In the genomic region with DNA sequence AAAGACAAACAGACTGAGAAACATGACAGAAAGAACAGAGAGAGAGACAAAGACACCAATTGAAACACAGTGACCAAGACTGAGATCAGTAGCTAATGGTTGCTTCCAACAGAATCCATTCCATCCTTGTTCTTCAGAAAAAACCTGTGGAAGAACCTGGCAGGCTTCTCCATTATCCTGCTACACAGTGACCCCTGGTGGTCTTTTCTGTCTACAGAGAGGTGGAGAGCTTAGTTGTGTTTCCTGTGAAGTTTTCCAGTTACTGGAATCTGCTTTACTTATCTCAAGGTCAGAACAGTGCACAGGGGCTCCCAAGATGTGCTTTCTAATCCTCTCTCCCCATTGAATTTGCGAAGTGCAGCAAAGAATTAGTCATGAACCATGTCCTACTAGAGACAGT, we compare ENCODE assay signal across 8 mouse cellular contexts.
A peak's percentile ranks its signal among the peaks of the same experiment; 100 is the strongest.
DNase-seq lines count a peak whose midpoint lies in the region; ATAC-seq and TF ChIP-seq lines count a peak whose summit lies in the region.
"Had no signal": no experiment of that assay in that cellular context is flagged by ENCODE, and none has a peak within 500 bp of the region (broad histone marks: within the 10 kb centered on the region; RNA-seq: fewer than 3 reads in every experiment).

No protein-coding gene starts in this region.

- TF ChIP-seq POLR2A in kidney, adult 2 months (IDR thresholded peaks at IDR 0.05; ENCODE audit: low read depth, low read length) = no peak

- no peak overlapping the region for H3K27ac ChIP-seq in kidney, adult 2 months (ENCODE audit: insufficient read depth, low read depth, low read length)
- H3K27ac ChIP-seq in kidney, embryonic 15.5 days = no peak overlapping the region
- no peak overlapping the region for H3K27ac ChIP-seq in ES-E14 (ENCODE audit: insufficient read depth, low read depth, low read length, poor library complexity, severe bottlenecking)
- H3K27ac ChIP-seq: embryonic facial prominence, embryonic 12.5 days had no signal

- H3K4me2 ChIP-seq in kidney, embryonic 15.5 days = no peak overlapping the region
- H3K4me2 ChIP-seq: embryonic facial prominence, embryonic 12.5 days had no signal

- H3K4me1 ChIP-seq in kidney, adult 2 months (ENCODE audit: control insufficient read depth, insufficient read depth, low read length) = no peaks in the 10 kb centered on the region
- H3K4me1 ChIP-seq in kidney, embryonic 15.5 days = peaks cover 4% of the 10 kb centered on the region; the same call in 1 of the 2 replicates
- H3K4me1 ChIP-seq in ES-E14 (ENCODE audit: control insufficient read depth in 2 of 2, insufficient read depth in 2 of 2, low read length in 2 of 2, poor library complexity in 1 of 2) = no peaks in the 10 kb centered on the region
- H3K4me1 ChIP-seq: embryonic facial prominence, embryonic 12.5 days had no signal

- no peaks in the 10 kb centered on the region for H3K27me3 ChIP-seq in kidney, adult 2 months (replicated peaks; ENCODE audit: control insufficient read depth, insufficient read depth, low read length)
- H3K27me3 ChIP-seq in kidney, embryonic 15.5 days = no peaks in the 10 kb centered on the region
- H3K27me3 ChIP-seq: embryonic facial prominence, embryonic 12.5 days had no signal

- WGBS in kidney, adult 2 months = 67% methylated on average over 1 of the region's 1 CpGs
- WGBS in kidney, embryonic 15.5 days = 74% methylated on average over 1 of the region's 1 CpGs

- intact Hi-C loops in heart, postnatal 36 days (cut with DNase I) = loop anchor here (10.0 kb wide), 1 partner anchor 1903 kb away; no protein-coding TSS in a partner anchor

- DNase-seq in kidney, adult 2 months = peak; percentile 59
- DNase-seq in ES-E14 (ENCODE audit: low read depth, low spot score) = peak; percentile 59
- DNase-seq in adrenal gland, postnatal 10 days = peak; percentile 69
- peak; percentile 1 to 2 for DNase-seq in heart, postnatal 36 days
- DNase-seq in lung, postnatal 36 days = peak; percentile 5
- DNase-seq in yolk sac, embryonic 10.5 days (ENCODE audit: low spot score) = peak; percentile 18

- no peaks in the 10 kb centered on the region for H3K9me3 ChIP-seq in kidney, embryonic 15.5 days (replicated peaks)
- no peaks in the 10 kb centered on the region for H3K9me3 ChIP-seq in ES-E14 (ENCODE audit: control insufficient read depth, insufficient read depth, low read depth, low read length)
- H3K9me3 ChIP-seq: embryonic facial prominence, embryonic 12.5 days had no signal

- TF ChIP-seq CTCF in kidney, adult 2 months (conservative IDR thresholded peaks at IDR 0.05; ENCODE audit: insufficient read depth, insufficient read length, low read depth, low read length) = no peak

- no peak overlapping the region for H3K9ac ChIP-seq in kidney, embryonic 15.5 days
- H3K9ac ChIP-seq in ES-E14 (ENCODE audit: insufficient read depth, low read depth, low read length, poor library complexity, severe bottlenecking) = no peak overlapping the region
- H3K9ac ChIP-seq: embryonic facial prominence, embryonic 12.5 days had no signal

- no peak for ATAC-seq in kidney, embryonic 15.5 days (replicated peaks; ENCODE audit: low FRiP score)

- in situ Hi-C loops in ES-E14 (cut with MboI; ENCODE audit: low sequenced_read_pairs in 2 of 2, unreplicated experiment in 2 of 2) = loop anchor here (25.0 kb wide), 1 partner anchor 1205 kb away; no protein-coding TSS in a partner anchor

- no peaks in the 10 kb centered on the region for H3K36me3 ChIP-seq in kidney, adult 2 months (ENCODE audit: control insufficient read depth, insufficient read depth, low read length)
- no peaks in the 10 kb centered on the region for H3K36me3 ChIP-seq in kidney, embryonic 15.5 days
- H3K36me3 ChIP-seq in ES-E14 (ENCODE audit: control insufficient read depth, insufficient read depth, low read length, poor library complexity, severe bottlenecking) = no peaks in the 10 kb centered on the region
- H3K36me3 ChIP-seq: embryonic facial prominence, embryonic 12.5 days had no signal

- no peak overlapping the region for H3K4me3 ChIP-seq in kidney, adult 2 months (ENCODE audit: insufficient read depth, low read depth, low read length)
- no peak overlapping the region for H3K4me3 ChIP-seq in kidney, embryonic 15.5 days (replicated peaks)
- H3K4me3 ChIP-seq in ES-E14 (ENCODE audit: insufficient read depth in 1 of 2, low read depth in 1 of 2, low read length in 2 of 2, poor library complexity in 1 of 2, severe bottlenecking in 1 of 2) = no peak overlapping the region
- H3K4me3 ChIP-seq: embryonic facial prominence, embryonic 12.5 days had no signal

TF ChIP-seq in ES-E14, 5 proteins besides CTCF, POLR2A, EP300 and RAD21:
- TF ChIP-seq ZNF384 (IDR thresholded peaks at IDR 0.05; ENCODE audit: low read depth, low read length) (no peak), ZC3H11A (IDR thresholded peaks at IDR 0.05; ENCODE audit: borderline replicate concordance, low read depth, low read length) (peak; percentile 34; the same call in 1 of the 2 replicates)

Comparison
In these comparisons a context has a peak if more than half of its experiments do, and no peak if none do; other contexts are left out.
1. DNase-seq: peak in every context shown above with its lines; median percentile 69 in adrenal gland, postnatal 10 days; 59 in kidney, adult 2 months; 59 in ES-E14; 18 in yolk sac, embryonic 10.5 days; 5 in lung, postnatal 36 days; 2 in heart, postnatal 36 days.